Mouse (Mus musculus) liver, embryonic 13.5 days (tissue): ENCODE results near the gene Dhx38. TPM values are rescaled to one million over a fixed set of nuclear protein-coding genes. Genes with fewer than 3 reads are reported as not detected.
A peak's percentile ranks its signal among the peaks of the same experiment; 100 is the strongest.

Experiments
- ATAC-seq: fragments of 200-750 bp; cut with Nextera tagmentation; 2 replicates; pipeline ENCODE4 v1.8.0; 2017; ENCODE audit warnings: low read depth, mild to moderate bottlenecking, moderate number of reproducible peaks, moderate library complexity
- DNase-seq: peaks from one replicate; pipeline ENCODE4 v3.0.0; 2022
- H3K27ac ChIP-seq: fragments of 300-500 bp; sonication (generic); 2 replicates; pipeline ENCODE4 v1.5.1; 2015; ENCODE audit warnings: moderate library complexity, mild to moderate bottlenecking, inconsistent platforms
- H3K27me3 ChIP-seq: fragments of 300-500 bp; sonication (generic); 2 replicates; pipeline ENCODE4 v1.6.1; 2015; ENCODE audit warnings: mild to moderate bottlenecking, inconsistent platforms
- H3K36me3 ChIP-seq: fragments of 300-500 bp; sonication (generic); 2 replicates; pipeline ENCODE4 v1.6.1; 2015; ENCODE audit warnings: mild to moderate bottlenecking, inconsistent platforms
- H3K4me1 ChIP-seq: fragments of 300-500 bp; sonication (generic); replicated peaks from 2 replicates; pipeline ENCODE4 v1.6.1; 2015; ENCODE audit warnings: inconsistent platforms
- H3K4me2 ChIP-seq: fragments of 300-500 bp; sonication (generic); 2 replicates; pipeline ENCODE4 v1.6.1; 2015; ENCODE audit warnings: inconsistent platforms, mild to moderate bottlenecking, moderate library complexity
- H3K4me3 ChIP-seq: fragments of 300-500 bp; sonication (generic); replicated peaks from 2 replicates; pipeline ENCODE4 v1.5.1; 2015; ENCODE audit warnings: mild to moderate bottlenecking, inconsistent platforms
- H3K9ac ChIP-seq: fragments of 300-500 bp; sonication (generic); 2 replicates; pipeline ENCODE4 v1.6.1; 2015; ENCODE audit warnings: mild to moderate bottlenecking, inconsistent platforms
- H3K9me3 ChIP-seq: fragments of 300-500 bp; sonication (generic); replicated peaks from 2 replicates; pipeline ENCODE4 v1.6.1; 2016; ENCODE audit warnings: inconsistent platforms
- WGBS: fragments of 180-500 bp; shearing (Covaris S2); methylation state at CpG from one replicate; pipeline ENCODE4 v1.1.7; 2015; ENCODE audit not compliant: insufficient replicate concordance; 5-methylcytosine and 5-hydroxymethylcytosine counted together
- polyA plus RNA-seq: library from polyadenylated mRNA; unstranded; fragments of >200 nt; fragmentation: Nextera tagmentation; extraction: Ambion mirVana; gene quantifications from 2 replicates; pipeline ENCODE4 v1.2.1, GENCODE M21; 2015

The Dhx38 gene
- polyA plus RNA-seq = 12.5 and 14.4 TPM in 2 replicates

DNA sequence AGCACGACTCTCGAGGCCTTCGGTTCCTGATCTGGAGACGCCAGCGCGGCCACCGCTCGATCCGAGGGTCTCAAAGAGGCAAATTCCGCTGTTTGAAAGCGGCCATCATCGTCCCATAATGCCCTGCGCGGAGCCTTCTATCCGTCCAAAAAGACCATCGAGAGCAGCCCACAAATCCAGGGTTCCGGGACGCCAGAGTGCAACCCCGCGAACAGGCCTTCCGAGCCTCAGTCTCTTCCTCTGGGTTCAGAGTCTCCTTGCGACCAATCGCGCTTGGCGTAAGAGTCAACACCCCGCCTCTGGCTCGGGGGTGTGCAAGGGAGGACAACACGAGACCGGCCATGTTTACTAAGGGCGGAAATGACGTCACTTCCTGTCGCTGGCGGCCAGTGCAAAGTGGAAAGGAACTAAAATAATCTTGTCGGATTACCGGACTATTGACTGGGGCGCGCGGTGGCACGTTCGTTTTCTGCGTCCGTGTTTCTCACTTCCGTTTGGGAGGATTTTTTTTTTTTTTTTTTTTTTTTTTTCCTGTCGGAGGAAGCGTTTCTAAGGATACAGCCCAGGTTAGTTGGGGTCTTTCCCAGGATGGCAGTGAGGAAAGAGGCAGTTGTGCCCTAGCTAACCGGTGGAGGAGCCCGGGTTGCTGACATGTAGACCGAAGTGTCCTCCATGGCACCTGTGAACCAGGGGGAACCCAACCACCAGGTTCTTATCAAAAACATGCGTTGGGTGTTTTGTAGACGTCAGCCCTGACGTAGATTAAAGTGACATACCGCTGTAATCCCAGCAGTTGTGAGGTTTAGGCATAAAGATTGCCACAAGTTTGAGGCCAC lies at the start of gene Dhx38, which contains the start of gene Txnl4b:
Gene Dhx38 (minus strand): TSS at position 364 of the 836 bp plus-strand sequence.
Gene Txnl4b (plus strand): TSS at position 395 of the 836 bp plus-strand sequence.
- Histone ChIP-seq H3K36me3 (peaks cover 29% of the 10 kb centered on the region), H3K4me1 (peaks cover 24% of the 10 kb centered on the region), H3K9ac (peak within 1 kb of the TSS; percentile 94), H3K27ac (peak within 1 kb of the TSS; percentile 94), H3K4me3 (peak within 1 kb of the TSS; percentile 97), H3K27me3 (no peaks in the 10 kb centered on the region), H3K4me2 (peak within 1 kb of the TSS; percentile 90), H3K9me3 (no peaks in the 10 kb centered on the region)
- WGBS = under 1% methylated on average over 52 of the region's 52 CpGs
- ATAC-seq (peak; percentile 100), DNase-seq (peak; percentile 96)

DNA sequence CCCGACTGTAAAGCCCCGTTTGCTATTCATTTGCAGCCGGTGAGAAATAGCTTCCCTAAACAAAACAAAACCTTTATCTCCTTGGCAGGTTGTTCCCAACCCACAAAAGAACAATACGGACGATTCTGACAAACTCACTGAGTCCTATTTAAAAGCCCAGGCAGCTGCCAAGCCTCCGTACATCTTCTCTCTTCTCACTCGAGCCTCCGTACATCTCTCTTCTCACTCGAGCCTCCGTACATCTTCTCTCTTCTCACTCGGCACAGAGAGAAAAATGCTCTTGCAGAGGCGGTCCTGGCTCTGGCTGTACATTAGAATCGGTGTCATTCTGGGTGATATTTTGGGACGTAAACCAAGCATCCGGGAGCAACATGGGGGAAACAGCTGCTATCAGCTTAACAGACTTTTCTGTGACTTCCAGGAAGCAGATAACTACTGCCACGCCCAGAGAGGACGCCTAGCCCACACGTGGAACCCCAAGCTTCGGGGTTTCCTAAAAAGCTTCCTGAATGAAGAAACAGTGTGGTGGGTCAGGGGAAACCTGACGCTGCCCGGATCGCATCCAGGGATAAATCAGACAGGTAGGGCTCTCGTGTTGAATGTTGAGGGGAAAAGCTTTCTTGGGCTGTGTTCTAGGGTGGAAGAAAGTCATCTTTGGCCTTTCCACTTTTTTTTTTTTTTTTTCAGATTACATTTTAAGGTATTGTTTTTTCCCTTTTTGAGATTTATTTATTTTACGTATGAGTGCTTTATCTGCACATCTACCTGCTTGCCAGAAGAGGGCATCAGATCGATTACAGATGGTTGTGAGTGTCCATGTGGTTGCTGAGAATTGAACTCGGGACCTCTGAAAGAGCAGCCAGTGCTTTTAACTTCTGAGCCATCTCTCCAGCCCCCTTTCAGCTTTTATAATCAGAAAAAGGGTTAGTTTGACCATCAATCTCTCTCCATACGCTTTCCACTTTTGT lies 48.9 kb upstream of the Dhx38 start, which contains the start of gene Pkd1l3:
Gene Pkd1l3 (plus strand): TSS at position 275 of the 968 bp plus-strand sequence.
- peak within 1 kb of the TSS; percentile 55 for H3K4me3 ChIP-seq
- peak within 1 kb of the TSS; percentile 34; the same call in 1 of the 2 replicates for H3K27ac ChIP-seq
- H3K9me3 ChIP-seq = 0 out of 2 replicates have a peak, but pooled peaks cover 2% of the 10 kb centered on the region
- H3K27me3 ChIP-seq = no peaks in the 10 kb centered on the region
- DNase-seq (peak; percentile 42), ATAC-seq (peak; percentile 78)
- no peaks in the 10 kb centered on the region for H3K36me3 ChIP-seq
- H3K9ac ChIP-seq = peak within 1 kb of the TSS; percentile 50
- peak within 1 kb of the TSS; percentile 70 for H3K4me2 ChIP-seq
- 12% methylated on average over 27 of the region's 27 CpGs for whole genome bisulfite sequencing
- H3K4me1 ChIP-seq = peaks cover 24% of the 10 kb centered on the region

DNA sequence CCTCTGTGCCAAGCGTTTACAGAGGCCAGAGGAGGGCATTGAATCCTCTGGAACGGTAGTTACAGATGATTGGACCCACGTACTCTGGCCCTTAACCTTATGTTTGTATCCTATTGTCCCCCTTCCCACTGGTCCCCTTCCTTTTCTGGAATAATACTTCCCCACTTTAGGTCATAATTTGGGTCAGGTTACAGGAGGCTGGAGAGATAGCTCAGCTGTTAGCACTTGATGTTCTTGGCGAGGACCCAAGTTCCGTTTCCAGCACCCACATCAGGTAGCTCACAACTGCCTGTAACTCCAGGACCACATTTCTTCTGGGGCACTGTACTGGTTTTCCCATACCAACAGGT lies 43.5 kb upstream of the Dhx38 start:
- H3K27ac ChIP-seq = peak overlapping the region; percentile 97
- no peak for DNase-seq
- WGBS = 12% methylated on average over 5 of the region's 5 CpGs
- peak overlapping the region; percentile 70 for H3K4me3 ChIP-seq
- H3K4me1 ChIP-seq = peaks cover 35% of the 10 kb centered on the region
- H3K9me3 ChIP-seq = no peaks in the 10 kb centered on the region
- peak overlapping the region; percentile 82 for H3K9ac ChIP-seq
- peaks cover 16% of the 10 kb centered on the region for H3K36me3 ChIP-seq
- ATAC-seq = no peak
- H3K27me3 ChIP-seq = no peaks in the 10 kb centered on the region
- H3K4me2 ChIP-seq = peak overlapping the region; percentile 86

DNA sequence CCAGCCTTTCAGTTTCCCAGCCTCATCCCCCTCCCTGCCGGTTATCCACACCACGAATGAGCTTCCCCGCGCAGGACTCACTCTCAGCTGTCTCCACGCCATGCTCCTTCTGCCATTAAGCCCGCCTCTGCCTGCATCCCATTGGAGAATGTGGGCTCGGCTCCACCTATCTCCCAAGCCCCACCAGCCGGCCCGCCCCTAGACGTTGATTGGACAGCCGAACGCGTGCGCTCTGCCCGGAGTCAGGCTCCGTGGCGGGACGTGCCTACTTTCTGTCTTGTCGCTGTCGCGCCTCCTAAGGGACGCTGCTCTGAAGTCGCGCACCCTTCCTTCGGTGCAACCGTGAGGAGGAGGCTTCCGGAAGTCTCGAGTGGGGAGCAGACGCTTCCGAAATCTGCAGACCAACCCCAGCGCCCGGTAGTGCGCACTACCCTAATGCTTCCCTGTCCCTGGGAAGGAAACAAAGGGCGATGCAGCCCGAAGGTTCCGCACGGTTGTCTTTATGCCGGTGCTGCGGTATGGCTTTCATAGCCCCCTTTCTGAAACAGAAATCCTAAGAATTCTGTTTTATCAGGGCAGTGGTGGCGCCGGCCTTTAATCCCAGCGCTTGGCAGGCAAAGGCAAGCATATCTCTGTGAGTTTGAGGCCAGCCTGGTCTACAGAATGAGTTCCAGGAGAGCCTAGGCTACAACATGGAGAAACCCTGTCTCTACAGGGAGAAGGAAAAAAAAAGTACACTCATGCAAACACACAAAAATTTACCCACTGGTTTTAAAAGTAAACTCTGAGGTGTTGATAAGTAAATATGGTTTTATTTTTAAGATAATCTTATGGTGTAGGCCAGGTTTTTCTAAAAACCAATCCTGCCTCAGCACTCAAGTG lies 42.9 kb upstream of the Dhx38 start, which contains the start of gene Dhodh:
Gene Dhodh (minus strand): TSS at position 403 of the 882 bp plus-strand sequence.
- peak within 1 kb of the TSS; percentile 82 for H3K9ac ChIP-seq
- under 1% methylated on average over 42 of the region's 42 CpGs for WGBS

DNA sequence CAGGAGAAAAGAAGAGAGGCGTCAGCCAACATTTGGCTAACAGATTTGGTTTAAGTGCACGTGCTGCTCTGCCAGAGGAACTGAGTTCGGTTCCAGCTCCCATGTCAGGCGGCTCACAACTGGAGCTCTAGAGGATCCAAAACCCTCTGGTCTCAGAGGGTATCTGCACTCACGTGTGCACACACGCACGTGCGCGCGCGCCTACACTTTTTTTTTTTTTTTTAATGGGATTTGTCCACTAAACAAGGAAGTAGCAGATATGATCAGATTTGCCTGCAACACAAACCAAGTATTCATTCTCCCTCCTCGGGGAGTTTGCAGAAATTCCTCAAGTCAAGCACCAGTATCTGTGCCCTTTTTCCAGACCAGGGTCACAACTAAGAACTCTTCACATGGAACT lies 42.0 kb upstream of the Dhx38 start:
- H3K27ac ChIP-seq = peak overlapping the region; percentile 97; the same call in 1 of the 2 replicates
- peak overlapping the region; percentile 70 for H3K4me3 ChIP-seq
- ATAC-seq (no peak), DNase-seq (peak; percentile 17)
- peak overlapping the region; percentile 82 for H3K9ac ChIP-seq
- 5% methylated on average over 12 of the region's 12 CpGs for whole genome bisulfite sequencing
- peak overlapping the region; percentile 86 for H3K4me2 ChIP-seq
- peaks cover 27% of the 10 kb centered on the region for H3K4me1 ChIP-seq
- H3K9me3 ChIP-seq = no peaks in the 10 kb centered on the region
- H3K36me3 ChIP-seq = peaks cover 30% of the 10 kb centered on the region
- H3K27me3 ChIP-seq = no peaks in the 10 kb centered on the region

More for the DNA sequence above, 42.9 kb upstream of the Dhx38 start, which contains the start of gene Dhodh:
- H3K4me3 ChIP-seq = peak within 1 kb of the TSS; percentile 70
- no peaks in the 10 kb centered on the region for H3K9me3 ChIP-seq
- peak within 1 kb of the TSS; percentile 86 for H3K4me2 ChIP-seq
- H3K4me1 ChIP-seq = peaks cover 30% of the 10 kb centered on the region
- H3K27me3 ChIP-seq = no peaks in the 10 kb centered on the region
- peaks cover 22% of the 10 kb centered on the region for H3K36me3 ChIP-seq
- ATAC-seq (peak; percentile 99), DNase-seq (peak; percentile 95)
- peak within 1 kb of the TSS; percentile 97 for H3K27ac ChIP-seq

DNA sequence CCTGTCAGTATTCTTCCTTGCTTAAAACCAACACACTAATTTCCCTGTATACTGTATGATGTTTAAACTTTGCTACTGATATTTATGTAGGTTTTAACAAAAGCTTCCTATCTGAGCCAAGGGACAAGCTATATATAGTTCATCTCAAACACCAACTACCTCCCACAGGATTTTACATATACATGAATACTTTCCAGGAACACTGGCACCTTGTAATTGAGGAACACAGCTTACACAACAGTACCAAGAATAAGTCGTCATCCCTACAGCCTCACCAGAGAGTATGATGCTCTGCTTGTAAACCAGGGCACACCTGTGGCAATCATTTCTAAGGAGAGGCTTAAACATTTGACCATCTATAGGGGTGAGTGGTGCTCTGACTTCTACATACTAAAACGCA lies 41.1 kb upstream of the Dhx38 start:
- DNase-seq = no peak
- no peak overlapping the region for H3K9ac ChIP-seq
- peak overlapping the region; percentile 14; the same call in 1 of the 2 replicates for H3K4me2 ChIP-seq
- no peaks in the 10 kb centered on the region for H3K9me3 ChIP-seq
- no peak overlapping the region for H3K4me3 ChIP-seq
- H3K27ac ChIP-seq = no peak overlapping the region
- peaks cover 37% of the 10 kb centered on the region for H3K36me3 ChIP-seq
- 68% methylated on average over 2 of the region's 2 CpGs for WGBS
- H3K27me3 ChIP-seq = no peaks in the 10 kb centered on the region
- no peak for ATAC-seq
- peaks cover 27% of the 10 kb centered on the region for H3K4me1 ChIP-seq

DNA sequence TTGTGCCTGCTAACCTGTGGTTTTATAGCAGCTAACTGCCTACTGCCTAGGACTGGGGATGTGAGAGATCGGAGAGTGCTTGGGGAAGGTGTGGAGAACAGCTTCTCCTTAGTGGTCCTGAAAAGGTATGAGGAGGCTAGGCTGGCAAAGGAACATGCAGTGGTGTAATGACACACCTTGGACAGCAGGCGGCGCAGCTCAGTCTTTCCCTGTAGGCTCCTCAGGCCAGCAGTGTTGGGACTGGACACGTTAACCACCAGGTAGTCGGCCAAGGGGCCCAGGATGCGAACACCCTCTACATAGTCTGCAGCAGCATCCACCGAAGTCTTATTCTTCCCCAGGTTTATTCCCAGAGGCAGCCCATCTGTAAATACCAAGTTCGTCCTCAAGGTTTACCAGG lies 30.2 kb upstream of the Dhx38 start:
- Histone ChIP-seq H3K27ac (no peak overlapping the region), H3K27me3 (no peaks in the 10 kb centered on the region), H3K36me3 (peaks cover 54% of the 10 kb centered on the region), H3K4me3 (no peak overlapping the region), H3K9ac (no peak overlapping the region), H3K4me1 (0 out of 2 replicates have a peak, but pooled peaks cover 4% of the 10 kb centered on the region), H3K9me3 (no peaks in the 10 kb centered on the region), H3K4me2 (no peak overlapping the region)
- 43% methylated on average over 8 of the region's 8 CpGs for WGBS
- DNase-seq (peak; percentile 44), ATAC-seq (peak; percentile 47; the same call in 1 of the 2 replicates)

DNA sequence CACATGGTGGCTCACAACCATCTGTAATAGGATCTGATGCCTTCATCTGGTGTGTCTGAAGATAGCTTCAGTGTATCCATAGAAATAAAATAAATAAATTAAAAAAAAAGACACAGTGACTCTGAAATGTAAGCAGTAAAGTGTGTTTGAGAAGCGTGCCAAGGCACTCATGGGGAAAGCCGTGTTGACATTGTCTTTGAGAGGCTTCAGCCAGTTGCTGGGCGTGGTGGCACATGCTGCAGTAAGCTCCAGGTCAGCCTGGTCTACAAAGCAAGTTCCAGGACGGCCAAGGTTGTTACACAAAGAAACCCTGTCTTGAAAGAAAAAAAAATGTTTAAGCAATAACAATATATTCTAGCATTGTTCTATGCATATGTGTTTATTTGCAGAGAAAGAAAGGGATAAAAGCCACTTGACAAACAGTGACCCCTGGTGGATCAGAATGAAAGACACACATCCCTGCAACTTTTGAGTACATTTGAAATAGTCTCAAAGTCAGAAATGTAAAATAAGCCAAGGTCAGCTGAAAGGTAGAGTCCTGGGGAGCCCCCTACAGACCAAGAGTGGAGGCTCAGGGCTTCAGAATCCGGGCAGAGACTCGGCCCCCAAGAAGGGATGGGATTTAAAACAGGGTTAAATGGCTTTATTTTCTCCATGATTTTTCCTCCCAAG lies 27.6 kb upstream of the Dhx38 start:
- peaks cover 42% of the 10 kb centered on the region for H3K36me3 ChIP-seq
- ATAC-seq (no peak), DNase-seq (no peak)
- WGBS = 68% methylated on average over 6 of the region's 6 CpGs
- no peaks in the 10 kb centered on the region for H3K27me3 ChIP-seq
- H3K9ac ChIP-seq = no peak overlapping the region
- H3K27ac ChIP-seq = no peak overlapping the region
- H3K4me2 ChIP-seq = no peak overlapping the region
- H3K9me3 ChIP-seq = no peaks in the 10 kb centered on the region
- 0 out of 2 replicates have a peak, but pooled peaks cover 4% of the 10 kb centered on the region for H3K4me1 ChIP-seq
- H3K4me3 ChIP-seq = no peak overlapping the region

DNA sequence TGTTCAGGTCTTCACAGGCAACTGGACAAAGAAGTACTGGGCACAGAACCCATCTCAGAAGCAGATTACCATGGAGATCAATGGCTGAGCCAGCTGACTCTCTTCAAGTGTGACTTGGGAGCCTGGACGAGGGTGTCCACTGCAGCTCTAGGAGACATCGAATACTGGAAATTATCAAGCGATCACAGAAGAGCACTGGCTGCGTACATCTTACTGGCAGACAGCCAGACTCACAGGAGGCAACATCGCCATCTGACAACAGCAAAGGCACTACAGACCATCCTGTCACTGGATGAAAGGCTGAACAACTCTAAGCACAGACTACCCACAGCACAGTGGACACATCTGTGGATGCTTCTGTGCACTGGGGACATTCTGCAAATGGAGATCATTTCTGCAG lies 26.5 kb upstream of the Dhx38 start:
- H3K9ac ChIP-seq = no peak overlapping the region
- ATAC-seq (no peak), DNase-seq (no peak)
- 0 out of 2 replicates have a peak, but pooled peaks cover 4% of the 10 kb centered on the region for H3K4me1 ChIP-seq
- H3K36me3 ChIP-seq = peaks cover 39% of the 10 kb centered on the region
- no peak overlapping the region for H3K4me3 ChIP-seq
- H3K4me2 ChIP-seq = no peak overlapping the region
- WGBS = 75% methylated on average over 5 of the region's 5 CpGs
- H3K9me3 ChIP-seq = no peaks in the 10 kb centered on the region
- no peak overlapping the region for H3K27ac ChIP-seq
- H3K27me3 ChIP-seq = no peaks in the 10 kb centered on the region

DNA sequence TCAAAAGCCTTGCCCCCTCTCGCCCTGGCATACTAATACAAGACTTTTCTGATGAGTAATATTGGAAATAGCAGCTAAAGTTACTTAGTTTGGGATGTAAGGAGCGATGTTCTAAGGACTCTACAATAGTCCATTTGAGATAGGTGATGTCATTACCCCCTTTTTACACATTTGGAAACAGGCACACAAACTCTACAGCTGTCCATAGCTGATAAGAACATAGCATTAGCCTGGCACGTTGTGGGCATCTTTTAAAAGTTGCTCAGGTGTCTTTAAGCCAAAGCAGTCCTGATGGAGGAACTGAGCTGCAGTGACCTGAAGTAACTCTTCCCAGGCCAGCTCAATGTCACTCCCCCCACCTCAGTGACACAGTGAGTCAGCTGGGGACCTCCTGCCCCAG lies 25.7 kb upstream of the Dhx38 start:
- H3K4me1 ChIP-seq = 0 out of 2 replicates have a peak, but pooled peaks cover 4% of the 10 kb centered on the region
- 51% methylated on average over 3 of the region's 3 CpGs for WGBS
- no peak overlapping the region for H3K27ac ChIP-seq
- H3K4me2 ChIP-seq = no peak overlapping the region
- ATAC-seq = no peak
- no peaks in the 10 kb centered on the region for H3K27me3 ChIP-seq
- no peaks in the 10 kb centered on the region for H3K9me3 ChIP-seq
- no peak overlapping the region for H3K9ac ChIP-seq
- no peak for DNase-seq
- H3K36me3 ChIP-seq = peaks cover 38% of the 10 kb centered on the region
- H3K4me3 ChIP-seq = no peak overlapping the region
